Mouse (Mus musculus): ENCODE data around the gene Rgma.

The Rgma gene

DNA sequence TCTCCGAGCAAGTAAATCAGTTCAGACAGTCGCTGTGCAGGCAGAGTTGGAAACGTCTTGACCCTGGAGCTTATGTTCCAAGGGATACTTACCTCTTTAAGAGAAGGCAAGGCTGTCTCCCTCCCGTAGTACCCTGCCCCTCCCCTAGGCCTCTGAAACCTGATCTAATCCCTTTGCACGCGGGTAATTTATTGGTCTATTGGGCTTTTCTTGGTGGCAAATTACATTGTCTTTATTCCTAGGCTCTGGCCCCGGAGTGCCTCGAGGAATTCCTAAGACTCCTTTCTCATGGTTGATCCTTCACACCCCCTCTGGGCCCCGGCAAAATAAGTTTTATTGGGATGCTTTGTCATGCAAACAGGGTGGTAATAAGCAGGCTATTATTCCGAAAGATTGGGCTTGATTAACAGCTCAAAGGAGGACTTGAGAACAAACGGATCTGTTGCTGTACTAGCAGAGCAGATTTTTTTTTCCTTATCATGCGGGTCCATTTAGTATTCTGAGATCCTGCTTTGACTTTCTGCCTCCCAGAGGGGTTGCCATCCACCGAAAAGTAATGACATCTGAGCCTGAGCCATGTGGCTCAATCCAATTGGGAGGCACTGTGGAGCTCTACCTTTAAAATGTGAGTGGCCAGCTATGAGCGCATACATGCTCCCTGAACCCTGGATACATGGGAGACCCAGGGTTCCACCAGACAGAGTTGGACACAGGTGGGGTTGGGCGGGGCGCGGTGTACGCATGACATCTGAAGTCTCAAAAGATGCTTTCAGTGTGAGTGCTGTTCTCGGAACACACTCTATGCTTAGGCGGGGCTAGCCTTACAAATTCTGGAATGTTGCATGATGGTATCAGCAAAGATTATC is 25.0 kb downstream of the Rgma start:
- peak; percentile 74 for DNase-seq (ENCODE audit: low read depth, low spot score)

DNA sequence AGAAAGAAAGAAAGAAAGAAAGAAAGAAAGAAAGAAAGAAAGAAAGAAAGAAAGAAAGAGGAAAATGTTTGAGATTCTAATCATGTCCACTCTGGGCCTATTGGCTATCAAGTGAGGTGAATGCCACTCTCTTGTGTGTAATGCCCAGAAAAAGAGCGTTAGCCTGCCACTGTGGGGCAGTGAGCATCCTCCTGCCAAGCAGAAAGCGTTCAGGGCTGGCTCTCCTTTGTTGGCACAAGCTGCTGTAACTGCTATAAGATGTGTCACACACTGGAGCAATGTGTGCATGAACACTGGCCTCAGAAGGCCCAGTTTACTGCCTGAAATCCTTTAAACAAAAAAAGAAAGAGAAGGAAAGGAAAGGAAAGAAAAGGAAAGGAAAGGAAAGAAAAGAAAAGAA is 26.8 kb downstream of the Rgma start:
- no peak for DNase-seq (ENCODE audit: low read depth, low spot score)

GRCm38 (mm10) chr7:73402671-73403070 is 27.4 kb downstream of the Rgma start:
- no peak for DNase-seq (ENCODE audit: low read depth, low spot score)

GRCm38 (mm10) chr7:73403538-73403937 is 28.2 kb downstream of the Rgma start:
- DNase-seq (ENCODE audit: low read depth, low spot score) = peak; percentile 55

DNA sequence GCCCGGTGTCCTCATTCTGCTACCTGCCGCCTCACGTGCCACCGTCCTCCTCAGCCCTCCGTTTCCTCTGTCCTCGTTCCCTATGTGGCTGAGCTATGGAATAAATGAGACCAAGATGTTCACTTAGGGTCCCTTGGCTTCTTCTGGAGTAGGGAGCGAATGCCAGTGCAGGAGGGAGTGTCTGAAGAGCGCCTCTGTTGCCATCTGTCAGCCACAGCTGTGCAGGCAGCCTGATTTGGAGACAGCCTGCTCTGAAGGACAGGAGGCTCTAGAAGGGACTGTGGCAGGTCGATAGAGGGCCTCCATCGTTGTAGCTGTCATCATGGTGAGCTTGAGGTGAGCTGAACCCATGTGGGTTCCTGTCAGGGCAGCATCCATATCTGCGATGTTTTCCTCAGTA is 30.2 kb downstream of the Rgma start:
- DNase-seq (ENCODE audit: low read depth, low spot score) = no peak

GRCm38 (mm10) chr7:73411523-73411922 is 36.2 kb downstream of the Rgma start:
- DNase-seq (ENCODE audit: low read depth, low spot score) = no peak

GRCm38 (mm10) chr7:73411986-73412385 is 36.7 kb downstream of the Rgma start:
- no peak for DNase-seq (ENCODE audit: low read depth, low spot score)

DNA sequence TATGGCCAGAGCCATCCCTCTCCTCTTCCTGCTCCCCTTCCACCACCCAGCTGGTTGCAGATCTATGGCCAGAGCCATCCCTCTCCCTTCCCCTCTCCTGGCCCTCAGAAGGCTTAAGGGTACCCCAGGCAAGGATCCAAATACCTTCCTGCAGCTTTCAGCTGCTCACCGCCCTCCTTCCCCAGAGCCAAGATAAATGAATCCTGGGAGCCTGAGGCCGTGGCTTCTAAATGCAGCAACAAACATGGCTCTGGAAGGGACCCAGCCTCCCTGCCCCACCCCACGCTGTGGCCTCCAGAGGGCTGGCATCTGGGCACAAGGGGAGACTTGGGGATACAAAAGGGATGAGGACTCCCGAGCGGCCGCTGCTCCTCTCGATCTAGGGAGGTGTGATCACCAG is 37.1 kb downstream of the Rgma start:
- DNase-seq (ENCODE audit: low read depth, low spot score) = no peak

- DNase-seq (ENCODE audit: low read depth, low spot score) = no peak
Measured at GRCm38 (mm10) chr7:73414192-73414591, 38.9 kb downstream of the Rgma start.

DNA sequence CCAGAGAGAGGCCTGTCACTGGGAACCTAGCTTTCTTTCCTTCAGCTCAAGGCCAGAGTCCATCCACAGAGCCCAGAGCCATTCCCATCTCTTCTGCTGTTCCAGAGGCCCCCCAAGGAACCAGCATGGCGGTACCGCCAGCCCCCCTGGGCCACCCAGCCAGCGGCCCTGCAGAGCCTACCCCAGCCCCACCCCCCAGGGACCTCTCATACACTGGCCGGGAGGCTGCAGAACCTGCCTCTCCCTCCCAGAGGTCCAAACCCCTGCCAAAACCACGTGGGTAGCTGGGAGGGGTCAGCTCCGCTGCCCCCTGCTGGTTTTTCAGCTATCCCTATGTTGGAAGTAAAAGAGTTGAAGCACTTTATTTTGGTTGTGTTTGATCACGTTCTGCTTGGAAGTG is 44.1 kb downstream of the Rgma start:
- no peak for DNase-seq (ENCODE audit: low read depth, low spot score)

- no peak for DNase-seq (ENCODE audit: low read depth, low spot score)
Measured at GRCm38 (mm10) chr7:73420827-73421226, 45.5 kb downstream of the Rgma start.

DNA sequence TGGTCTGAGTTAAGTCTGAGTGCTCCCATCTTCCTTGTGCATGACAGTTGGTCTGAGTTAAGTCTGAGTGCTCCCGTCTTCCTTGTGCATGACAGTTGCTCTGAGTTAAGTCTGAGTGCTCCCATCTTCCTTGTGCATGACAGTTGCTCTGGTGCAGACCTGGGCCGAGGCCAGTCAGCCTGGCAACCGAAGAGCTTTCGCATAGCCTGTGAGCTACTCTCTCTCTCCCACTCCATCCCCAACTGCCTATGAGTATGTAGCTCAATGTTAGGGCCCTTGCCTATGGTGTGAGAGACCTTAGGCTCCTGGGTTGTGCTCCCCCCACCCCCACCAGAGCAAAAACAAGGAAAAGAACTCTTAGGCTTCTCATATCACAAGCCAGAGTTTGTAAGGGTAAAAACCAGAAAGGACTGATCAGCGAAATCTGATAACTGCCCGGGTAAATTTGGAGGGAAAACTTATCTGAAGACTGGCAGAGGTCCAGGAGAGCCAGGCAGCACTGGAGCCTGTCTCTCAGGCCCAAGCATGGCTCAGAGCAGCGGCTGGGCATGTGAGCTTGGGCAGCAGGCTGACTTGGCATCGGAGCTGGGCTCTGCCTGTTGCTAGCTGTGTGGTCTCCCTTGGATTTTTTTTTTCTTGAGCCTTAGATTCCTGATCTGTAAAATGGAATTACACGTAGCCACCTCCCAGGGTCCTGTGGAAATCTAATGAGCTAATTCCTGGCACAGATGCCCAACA is 46.1 kb downstream of the Rgma start:
- no peak for DNase-seq (ENCODE audit: low read depth, low spot score)

- DNase-seq (ENCODE audit: low read depth, low spot score) = peak; percentile 71
Measured at GRCm38 (mm10) chr7:73422223-73423113, 47.2 kb downstream of the Rgma start.

DNA sequence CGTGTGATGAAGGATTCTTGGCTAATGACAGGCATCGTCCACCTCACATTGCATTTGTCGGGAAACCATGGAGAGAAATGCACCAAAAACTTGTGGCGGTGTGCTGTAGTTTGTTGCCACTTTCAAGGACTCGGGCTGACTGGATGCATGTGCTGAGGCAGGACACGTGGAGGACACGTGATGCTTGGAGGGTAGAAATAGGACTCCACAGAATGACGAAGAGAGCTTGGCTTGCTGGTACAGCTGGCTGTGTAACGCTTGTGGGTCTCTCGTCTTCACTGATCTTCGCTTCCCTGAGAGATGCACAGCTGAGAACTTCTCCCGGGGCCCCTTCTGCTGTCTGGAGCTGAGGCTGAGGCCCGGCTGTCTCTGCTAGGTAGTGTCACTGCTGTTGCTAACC is 47.9 kb downstream of the Rgma start:
- DNase-seq (ENCODE audit: low read depth, low spot score) = no peak

GRCm38 (mm10) chr7:73424243-73424642 is 48.9 kb downstream of the Rgma start:
- DNase-seq (ENCODE audit: low read depth, low spot score) = no peak

DNA sequence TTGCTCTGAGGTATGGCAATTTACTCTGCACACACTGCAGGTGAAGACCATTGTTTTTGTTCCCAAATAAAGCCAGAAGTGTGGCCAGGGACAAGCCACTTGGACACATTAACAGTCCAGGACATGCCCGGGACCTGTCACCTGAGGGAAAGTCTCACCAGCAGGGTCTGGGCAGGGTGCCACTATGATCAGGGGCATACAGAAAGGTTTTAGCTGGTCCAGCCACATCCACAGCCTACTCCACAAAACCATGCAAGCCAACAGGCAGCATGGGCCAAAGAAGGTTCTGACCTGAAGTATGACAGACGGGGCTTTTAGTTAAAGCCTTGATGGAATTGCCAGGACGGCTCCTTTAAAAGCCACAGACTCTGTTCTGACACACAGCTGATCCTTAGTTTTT is 49.4 kb downstream of the Rgma start:
- DNase-seq (ENCODE audit: low read depth, low spot score) = no peak

GRCm38 (mm10) chr7:73425451-73425850 is 50.1 kb downstream of the Rgma start:
- no peak for DNase-seq (ENCODE audit: low read depth, low spot score)

DNA sequence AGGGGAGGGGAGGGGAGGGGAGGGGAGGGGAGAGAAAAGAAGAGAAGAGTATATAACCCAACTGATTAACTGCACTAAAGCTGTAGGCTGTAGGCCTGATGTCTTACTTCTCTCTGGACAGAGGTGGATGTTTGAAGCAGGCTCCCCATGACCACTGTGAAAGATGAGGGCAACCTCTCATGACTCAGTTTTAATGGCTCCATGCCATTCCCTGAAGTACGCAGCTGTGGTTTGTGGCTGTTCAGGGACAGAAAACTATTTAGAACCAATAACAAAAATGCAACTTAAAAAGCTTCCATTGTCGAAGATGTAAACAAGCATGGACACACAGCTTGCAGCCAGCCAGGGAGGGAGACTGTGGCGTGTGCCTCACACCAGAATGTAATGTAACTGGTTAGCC is 50.9 kb downstream of the Rgma start:
- DNase-seq (ENCODE audit: low read depth, low spot score) = no peak

DNA sequence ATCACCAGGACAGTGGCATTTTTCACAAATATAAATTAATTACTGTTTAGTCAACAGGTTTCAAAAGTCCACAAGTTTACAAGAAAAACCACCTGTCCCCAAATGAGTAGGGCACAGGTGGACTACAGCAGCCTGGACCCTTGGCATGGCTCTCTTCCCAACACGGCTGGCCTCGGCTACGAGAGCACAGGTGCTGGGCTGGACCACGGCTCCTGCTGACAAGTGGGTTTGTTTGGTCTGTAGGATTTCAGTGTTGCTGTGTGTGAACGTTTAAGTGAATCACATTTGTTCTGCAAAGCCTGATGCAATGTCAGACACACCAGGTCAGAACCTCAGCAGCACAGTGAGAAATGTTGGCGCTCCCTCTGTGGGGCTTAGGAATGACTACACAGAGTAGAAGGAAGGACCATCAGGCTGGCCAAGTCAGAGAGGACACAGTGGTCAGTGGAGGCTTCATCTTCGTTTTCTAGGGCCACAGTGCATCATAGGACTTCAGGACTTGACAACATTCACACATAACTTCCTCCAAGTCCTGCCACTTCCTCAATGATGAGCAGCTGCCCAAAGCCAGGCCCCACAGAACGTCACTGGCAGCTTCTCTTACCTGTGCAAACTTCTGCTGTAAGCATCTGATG is 51.6 kb downstream of the Rgma start:
- no peak for DNase-seq (ENCODE audit: low read depth, low spot score)

- DNase-seq (ENCODE audit: low read depth, low spot score) = no peak
Measured at GRCm38 (mm10) chr7:73427794-73428193, 52.5 kb downstream of the Rgma start.

GRCm38 (mm10) chr7:73428525-73428924 is 53.2 kb downstream of the Rgma start:
- DNase-seq (ENCODE audit: low read depth, low spot score) = no peak

Measured in forelimb bud, embryonic 11.5 days (tissue).